Mouse (Mus musculus) gastrocnemius, adult 18-20 months (tissue): ENCODE data around the gene A430033K04Rik. TPM values are rescaled to one million over a fixed set of nuclear protein-coding genes. Genes with fewer than 3 reads are reported as not detected.

Source experiments
- DNase-seq: peaks from one replicate; pipeline ENCODE4 v3.0.0; 2021; ENCODE audit warnings: low spot score
- microRNA-seq: library from miRNA; unstranded; fragments of <30 nt; microRNA quantifications from one replicate; pipeline ENCODE4 v1.2.0, GENCODE M21; 2021
- total RNA-seq, 2 experiments: library from RNA; stranded (reverse); gene quantifications; 2 replicates each; pipeline ENCODE4 v1.2.3; 2021

Gene A430033K04Rik
- total RNA-seq, 2 experiments from 2014 or later, result 2.1 to 2.4 TPM

GRCm38 (mm10) chr5:138694496-138695167 lies 72.0 kb downstream of the A430033K04Rik start:
- DNase-seq, result no peak

- no peak for DNase-seq
Measured at GRCm38 (mm10) chr5:138697466-138697865, 74.8 kb downstream of the A430033K04Rik start.

Small RNA genes within 50 kb of the gene (microRNA-seq; reads per million reads assigned to microRNA genes)
- not detected for gene Gm24082

Other genes starting within 250 kb of the A430033K04Rik start
- 1 to 10 TPM; 1.7 to 1.8 TPM for gene Zfp157, start 181.4 kb upstream of the A430033K04Rik start, total RNA-seq
- not detected for gene 1700123K08Rik, start 58.1 kb upstream of the A430033K04Rik start, total RNA-seq
- 10 to 100 TPM; 14.6 to 15.5 TPM for gene Zfp68, start 3.1 kb upstream of the A430033K04Rik start, total RNA-seq
- gene Fam20c, start 131.7 kb downstream of the A430033K04Rik start, total RNA-seq, result 10 to 100 TPM; 22.4 to 24.6 TPM
- gene Gm5294, start 197.2 kb downstream of the A430033K04Rik start, total RNA-seq, result not detected